Mouse (Mus musculus): ENCODE results near the gene Mgmt. TPM values are rescaled to one million over a fixed set of nuclear protein-coding genes. Genes with fewer than 3 reads are reported as not detected.

The Mgmt gene
- total and polyA plus RNA-seq, 2 experiments from 2014 or later = 5.4 to 6.4 TPM

GRCm38 (mm10) chr7:137020195-137020594, 125.8 kb downstream of the Mgmt start:
- no peak overlapping the region for H3K4me2 ChIP-seq (ENCODE audit: low read depth, low read length)
- no peaks in the 10 kb centered on the region for H3K36me3 ChIP-seq (replicated peaks; ENCODE audit: control insufficient read depth, insufficient read depth, low read length)
- DNase-seq (ENCODE audit: low spot score) (no peak), ATAC-seq (ENCODE audit: insufficient read depth, low read depth) (no peak)
- no peak overlapping the region for H3K27ac ChIP-seq (ENCODE audit: low read depth)
- H3K9ac ChIP-seq (replicated peaks; ENCODE audit: low read depth, low read length) = no peak overlapping the region
- H3K27me3 ChIP-seq (ENCODE audit: control insufficient read depth, insufficient read depth, low read length) = no peaks in the 10 kb centered on the region
- H3K4me3 ChIP-seq (ENCODE audit: low read depth, low read length) = no peak overlapping the region
- 80% methylated on average over 6 of the region's 6 CpGs for WGBS
- no peak for TF ChIP-seq EP300 (IDR thresholded peaks at IDR 0.05; ENCODE audit: low read depth)
- no peak for TF ChIP-seq CTCF (IDR thresholded peaks at IDR 0.05; ENCODE audit: low read depth)
- no peaks in the 10 kb centered on the region for H3K4me1 ChIP-seq (ENCODE audit: control insufficient read depth, insufficient read depth)
- H3K9me3 ChIP-seq (replicated peaks; ENCODE audit: control insufficient read depth, low read length) = no peaks in the 10 kb centered on the region

- 93% methylated on average over 4 of the region's 4 CpGs for WGBS
- H3K4me2 ChIP-seq (ENCODE audit: low read depth, low read length) = no peak overlapping the region
- H3K36me3 ChIP-seq (replicated peaks; ENCODE audit: control insufficient read depth, insufficient read depth, low read length) = no peaks in the 10 kb centered on the region
- no peaks in the 10 kb centered on the region for H3K4me1 ChIP-seq (ENCODE audit: control insufficient read depth, insufficient read depth)
- no peak overlapping the region for H3K27ac ChIP-seq (ENCODE audit: low read depth)
- no peak for TF ChIP-seq CTCF (IDR thresholded peaks at IDR 0.05; ENCODE audit: low read depth)
- no peak for TF ChIP-seq EP300 (IDR thresholded peaks at IDR 0.05; ENCODE audit: low read depth)
- no peak overlapping the region for H3K9ac ChIP-seq (replicated peaks; ENCODE audit: low read depth, low read length)
- H3K9me3 ChIP-seq (replicated peaks; ENCODE audit: control insufficient read depth, low read length) = no peaks in the 10 kb centered on the region; the same call in 1 of the 2 replicates
- DNase-seq (ENCODE audit: low spot score) (no peak), ATAC-seq (ENCODE audit: insufficient read depth, low read depth) (no peak)
- H3K4me3 ChIP-seq (ENCODE audit: low read depth, low read length) = no peak overlapping the region
- no peaks in the 10 kb centered on the region for H3K27me3 ChIP-seq (ENCODE audit: control insufficient read depth, insufficient read depth, low read length)
These were observed 136.4 kb downstream of the Mgmt start for GRCm38 (mm10) chr7:137030789-137031188.

GRCm38 (mm10) chr7:137033177-137033576, 138.8 kb downstream of the Mgmt start:
- Histone ChIP-seq H3K4me1 (ENCODE audit: control insufficient read depth, insufficient read depth) (no peaks in the 10 kb centered on the region), H3K4me3 (ENCODE audit: low read depth, low read length) (no peak overlapping the region), H3K9me3 (replicated peaks; ENCODE audit: control insufficient read depth, low read length) (no peaks in the 10 kb centered on the region; the same call in 1 of the 2 replicates), H3K9ac (replicated peaks; ENCODE audit: low read depth, low read length) (no peak overlapping the region), H3K27ac (ENCODE audit: low read depth) (no peak overlapping the region), H3K27me3 (ENCODE audit: control insufficient read depth, insufficient read depth, low read length) (no peaks in the 10 kb centered on the region), H3K4me2 (ENCODE audit: low read depth, low read length) (no peak overlapping the region), H3K36me3 (replicated peaks; ENCODE audit: control insufficient read depth, insufficient read depth, low read length) (no peaks in the 10 kb centered on the region)
- TF ChIP-seq CTCF (IDR thresholded peaks at IDR 0.05; ENCODE audit: low read depth) (no peak), EP300 (IDR thresholded peaks at IDR 0.05; ENCODE audit: low read depth) (no peak)
- DNase-seq (ENCODE audit: low spot score) = no peak
- no peak for ATAC-seq (ENCODE audit: insufficient read depth, low read depth)
- WGBS = 96% methylated on average over 12 of the region's 12 CpGs

GRCm38 (mm10) chr7:137034986-137035385, 140.6 kb downstream of the Mgmt start:
- WGBS = 96% methylated on average over 3 of the region's 3 CpGs
- H3K4me1 ChIP-seq (ENCODE audit: control insufficient read depth, insufficient read depth) = no peaks in the 10 kb centered on the region
- no peak for DNase-seq (ENCODE audit: low spot score)
- no peaks in the 10 kb centered on the region for H3K27me3 ChIP-seq (ENCODE audit: control insufficient read depth, insufficient read depth, low read length)
- H3K27ac ChIP-seq (ENCODE audit: low read depth) = no peak overlapping the region
- no peaks in the 10 kb centered on the region for H3K36me3 ChIP-seq (replicated peaks; ENCODE audit: control insufficient read depth, insufficient read depth, low read length)
- H3K9me3 ChIP-seq (replicated peaks; ENCODE audit: control insufficient read depth, low read length) = no peaks in the 10 kb centered on the region; the same call in 1 of the 2 replicates
- no peak for ATAC-seq (ENCODE audit: insufficient read depth, low read depth)
- H3K4me2 ChIP-seq (ENCODE audit: low read depth, low read length) = no peak overlapping the region
- no peak overlapping the region for H3K4me3 ChIP-seq (ENCODE audit: low read depth, low read length)
- no peak overlapping the region for H3K9ac ChIP-seq (replicated peaks; ENCODE audit: low read depth, low read length)
- no peak for TF ChIP-seq EP300 (IDR thresholded peaks at IDR 0.05; ENCODE audit: low read depth)
- no peak for TF ChIP-seq CTCF (IDR thresholded peaks at IDR 0.05; ENCODE audit: low read depth)

- Histone ChIP-seq H3K36me3 (replicated peaks; ENCODE audit: control insufficient read depth, insufficient read depth, low read length) (no peaks in the 10 kb centered on the region), H3K27ac (ENCODE audit: low read depth) (no peak overlapping the region), H3K4me1 (ENCODE audit: control insufficient read depth, insufficient read depth) (no peaks in the 10 kb centered on the region), H3K9ac (replicated peaks; ENCODE audit: low read depth, low read length) (no peak overlapping the region), H3K27me3 (ENCODE audit: control insufficient read depth, insufficient read depth, low read length) (no peaks in the 10 kb centered on the region), H3K9me3 (replicated peaks; ENCODE audit: control insufficient read depth, low read length) (no peaks in the 10 kb centered on the region; the same call in 1 of the 2 replicates), H3K4me2 (ENCODE audit: low read depth, low read length) (no peak overlapping the region), H3K4me3 (ENCODE audit: low read depth, low read length) (no peak overlapping the region)
- no peak for TF ChIP-seq CTCF (IDR thresholded peaks at IDR 0.05; ENCODE audit: low read depth)
- DNase-seq (ENCODE audit: low spot score) (no peak), ATAC-seq (ENCODE audit: insufficient read depth, low read depth) (no peak)
- 48% methylated on average over 5 of the region's 5 CpGs for WGBS
These were observed 141.5 kb downstream of the Mgmt start for GRCm38 (mm10) chr7:137035916-137036315.

GRCm38 (mm10) chr7:137037471-137037870, 143.1 kb downstream of the Mgmt start:
- Histone ChIP-seq H3K4me1 (ENCODE audit: control insufficient read depth, insufficient read depth) (no peaks in the 10 kb centered on the region), H3K27ac (ENCODE audit: low read depth) (no peak overlapping the region), H3K27me3 (ENCODE audit: control insufficient read depth, insufficient read depth, low read length) (no peaks in the 10 kb centered on the region), H3K9ac (replicated peaks; ENCODE audit: low read depth, low read length) (no peak overlapping the region), H3K9me3 (replicated peaks; ENCODE audit: control insufficient read depth, low read length) (no peaks in the 10 kb centered on the region; the same call in 1 of the 2 replicates), H3K4me3 (ENCODE audit: low read depth, low read length) (no peak overlapping the region), H3K36me3 (replicated peaks; ENCODE audit: control insufficient read depth, insufficient read depth, low read length) (no peaks in the 10 kb centered on the region), H3K4me2 (ENCODE audit: low read depth, low read length) (no peak overlapping the region)
- no peak for ATAC-seq (ENCODE audit: insufficient read depth, low read depth)
- whole genome bisulfite sequencing = 88% methylated on average over 4 of the region's 4 CpGs
- TF ChIP-seq EP300 (IDR thresholded peaks at IDR 0.05; ENCODE audit: low read depth) = no peak
- no peak for TF ChIP-seq CTCF (IDR thresholded peaks at IDR 0.05; ENCODE audit: low read depth)
- no peak for DNase-seq (ENCODE audit: low spot score)

Measured in heart, postnatal 0 days (tissue).